Mouse (Mus musculus) central nervous system, embryonic 11.5 days (tissue): ENCODE measurements around the gene Bcor. TPM values are rescaled to one million over a fixed set of nuclear protein-coding genes. Genes with fewer than 3 reads are reported as not detected.

ENCODE experiments used
- polyA plus RNA-seq: library from polyadenylated mRNA; depleted of rRNA; stranded (reverse); fragments of >200 nt; gene quantifications from 2 replicates; pipeline ENCODE4 v1.2.3, GENCODE M21; 2012; rRNA removed

Bcor gene
- polyA plus RNA-seq, result 24.8 and 27.4 TPM in 2 replicates

GRCm38 (mm10) chrX:12159981-12160656 lies at the start of gene Bcor:
Gene Bcor (minus strand): TSS chrX:12160355.

